Mouse (Mus musculus) limb, embryonic 11.5 days (tissue): ENCODE results near the gene Yipf4. TPM values are rescaled to one million over a fixed set of nuclear protein-coding genes. Genes with fewer than 3 reads are reported as not detected.

Experiments used
- ATAC-seq: fragments of 200-750 bp; cut with Nextera tagmentation; 2 replicates; pipeline ENCODE4 v1.8.0; 2017; ENCODE audit warnings: low read depth; ENCODE audit not compliant: insufficient number of reproducible peaks, low FRiP score, low TSS enrichment
- DNase-seq: peaks from one replicate; pipeline ENCODE4 v3.0.0-alpha.2; 2015; ENCODE audit warnings: low spot score
- H3K27ac ChIP-seq: fragments of 300-500 bp; sonication (generic); replicated peaks from 2 replicates; pipeline ENCODE4 v1.5.1; 2014; ENCODE audit warnings: low read depth, mild to moderate bottlenecking, low read length
- H3K27me3 ChIP-seq: fragments of 300-500 bp; sonication (generic); 2 replicates; pipeline ENCODE4 v1.6.1; 2014; ENCODE audit warnings: mild to moderate bottlenecking, low read length, mixed read lengths; ENCODE audit not compliant: control insufficient read depth, insufficient read depth
- H3K36me3 ChIP-seq: fragments of 300-500 bp; sonication (generic); 2 replicates; pipeline ENCODE4 v1.6.1; 2014; ENCODE audit warnings: mild to moderate bottlenecking, low read length, moderate library complexity, mixed read lengths; ENCODE audit not compliant: control insufficient read depth, insufficient read depth
- H3K4me1 ChIP-seq: fragments of 300-500 bp; sonication (generic); 2 replicates; pipeline ENCODE4 v1.6.1; 2014; ENCODE audit warnings: low read length, mixed read lengths; ENCODE audit not compliant: control insufficient read depth, insufficient read depth
- H3K4me2 ChIP-seq: fragments of 300-500 bp; sonication (generic); 2 replicates; pipeline ENCODE4 v1.6.1; 2014; ENCODE audit warnings: low read depth, mild to moderate bottlenecking, moderate library complexity; ENCODE audit not compliant: severe bottlenecking
- H3K4me3 ChIP-seq: fragments of 300-500 bp; sonication (generic); 2 replicates; pipeline ENCODE4 v1.5.1; 2014; ENCODE audit warnings: low read depth, low read length
- H3K9ac ChIP-seq: fragments of 300-500 bp; sonication (generic); 2 replicates; pipeline ENCODE4 v1.6.1; 2014; ENCODE audit warnings: mild to moderate bottlenecking, low read length
- H3K9me3 ChIP-seq: fragments of 300-500 bp; sonication (generic); 2 replicates; pipeline ENCODE4 v1.6.1; 2016; ENCODE audit warnings: low read length; ENCODE audit not compliant: control insufficient read depth
- WGBS: fragments of 180-500 bp; shearing (Covaris S2); extraction: QIAGEN DNeasy Blood & Tissue Kit; methylation state at CpG from one replicate; pipeline ENCODE4 v1.1.7; 2014; 5-methylcytosine and 5-hydroxymethylcytosine counted together
- polyA plus RNA-seq: library from polyadenylated mRNA; unstranded; fragments of >200 nt; fragmentation: Nextera tagmentation; extraction: Ambion mirVana; gene quantifications from 2 replicates; pipeline ENCODE4 v1.2.1, GENCODE M21; 2014

The Yipf4 gene
- 45.1 and 52.0 TPM in 2 replicates for polyA plus RNA-seq

GRCm38 (mm10) chr17:74489024-74489900, at the start of gene Yipf4:
Gene Yipf4, plus strand, starts transcription at chr17:74489493.
- WGBS = 6% methylated on average over 50 of the region's 58 CpGs
- ATAC-seq = peak; percentile 99
- Histone ChIP-seq H3K27ac (no peak within 1 kb of the TSS; the same call in 1 of the 2 replicates), H3K4me2 (peak within 1 kb of the TSS; percentile 44), H3K4me1 (no peaks in the 10 kb centered on the region), H3K4me3 (peak within 1 kb of the TSS; percentile 95), H3K9me3 (no peaks in the 10 kb centered on the region), H3K27me3 (no peaks in the 10 kb centered on the region), H3K9ac (peak within 1 kb of the TSS; percentile 87), H3K36me3 (peaks cover 3% of the 10 kb centered on the region)
- peak; percentile 96 for DNase-seq

- no peak overlapping the region for H3K27ac ChIP-seq
- no peaks in the 10 kb centered on the region for H3K27me3 ChIP-seq
- no peak overlapping the region for H3K4me3 ChIP-seq
- WGBS = 82% methylated on average over 5 of the region's 5 CpGs
- no peaks in the 10 kb centered on the region for H3K9me3 ChIP-seq
- no peak for ATAC-seq
- no peak overlapping the region for H3K4me2 ChIP-seq
- no peaks in the 10 kb centered on the region for H3K4me1 ChIP-seq
- H3K36me3 ChIP-seq = no peaks in the 10 kb centered on the region
- no peak for DNase-seq
- no peak overlapping the region for H3K9ac ChIP-seq
These were observed 48.8 kb upstream of the Yipf4 start for GRCm38 (mm10) chr17:74440486-74440885.

- no peak overlapping the region for H3K4me2 ChIP-seq
- DNase-seq (no peak), ATAC-seq (no peak)
- no peak overlapping the region for H3K9ac ChIP-seq
- no peak overlapping the region for H3K27ac ChIP-seq
- no peaks in the 10 kb centered on the region for H3K4me1 ChIP-seq
- no peaks in the 10 kb centered on the region for H3K27me3 ChIP-seq
- H3K9me3 ChIP-seq = no peaks in the 10 kb centered on the region
- 91% methylated on average over 10 of the region's 10 CpGs for WGBS
- no peak overlapping the region for H3K4me3 ChIP-seq
- no peaks in the 10 kb centered on the region for H3K36me3 ChIP-seq
These were observed 39.5 kb upstream of the Yipf4 start for GRCm38 (mm10) chr17:74449776-74450175.

- Histone ChIP-seq H3K4me2 (no peak overlapping the region), H3K9ac (no peak overlapping the region), H3K27me3 (no peaks in the 10 kb centered on the region), H3K9me3 (no peaks in the 10 kb centered on the region), H3K27ac (no peak overlapping the region), H3K4me1 (no peaks in the 10 kb centered on the region), H3K4me3 (no peak overlapping the region), H3K36me3 (no peaks in the 10 kb centered on the region)
- DNase-seq (no peak), ATAC-seq (no peak)
- WGBS = 75% methylated on average over 3 of the region's 3 CpGs
These were observed 35.4 kb upstream of the Yipf4 start for GRCm38 (mm10) chr17:74453928-74454327.

GRCm38 (mm10) chr17:74454660-74455059, 34.6 kb upstream of the Yipf4 start:
- Histone ChIP-seq H3K27ac (no peak overlapping the region), H3K27me3 (no peaks in the 10 kb centered on the region), H3K9me3 (no peaks in the 10 kb centered on the region), H3K36me3 (no peaks in the 10 kb centered on the region), H3K9ac (no peak overlapping the region), H3K4me2 (no peak overlapping the region), H3K4me1 (no peaks in the 10 kb centered on the region), H3K4me3 (no peak overlapping the region)
- 92% methylated on average over 1 of the region's 1 CpGs for WGBS
- DNase-seq (no peak), ATAC-seq (no peak)

- Histone ChIP-seq H3K4me2 (no peak overlapping the region), H3K9ac (no peak overlapping the region), H3K36me3 (no peaks in the 10 kb centered on the region), H3K27ac (no peak overlapping the region), H3K27me3 (no peaks in the 10 kb centered on the region), H3K9me3 (no peaks in the 10 kb centered on the region), H3K4me1 (no peaks in the 10 kb centered on the region), H3K4me3 (no peak overlapping the region)
- WGBS = 90% methylated on average over 4 of the region's 4 CpGs
- no peak for DNase-seq
- no peak for ATAC-seq
These were observed 33.9 kb upstream of the Yipf4 start for GRCm38 (mm10) chr17:74455426-74455825.

- Histone ChIP-seq H3K36me3 (no peaks in the 10 kb centered on the region), H3K27ac (no peak overlapping the region), H3K4me1 (no peaks in the 10 kb centered on the region), H3K4me3 (no peak overlapping the region), H3K27me3 (no peaks in the 10 kb centered on the region), H3K4me2 (no peak overlapping the region), H3K9me3 (no peaks in the 10 kb centered on the region), H3K9ac (no peak overlapping the region)
- no peak for DNase-seq
- ATAC-seq = no peak
- 93% methylated on average over 5 of the region's 5 CpGs for WGBS
These were observed 32.5 kb upstream of the Yipf4 start for GRCm38 (mm10) chr17:74456825-74457224.

GRCm38 (mm10) chr17:74457972-74458677, 31.2 kb upstream of the Yipf4 start:
- Histone ChIP-seq H3K4me2 (no peak overlapping the region), H3K27ac (no peak overlapping the region), H3K9me3 (no peaks in the 10 kb centered on the region), H3K27me3 (no peaks in the 10 kb centered on the region), H3K9ac (no peak overlapping the region), H3K4me3 (no peak overlapping the region), H3K36me3 (no peaks in the 10 kb centered on the region), H3K4me1 (no peaks in the 10 kb centered on the region)
- DNase-seq (no peak), ATAC-seq (no peak)
- 81% methylated on average over 10 of the region's 10 CpGs for WGBS
